Mouse (Mus musculus): ENCODE measurements around the gene Ada.

- no peak for TF ChIP-seq CTCF (conservative IDR thresholded peaks at IDR 0.05; ENCODE audit: insufficient read depth, insufficient read length, low read depth, low read length)
- TF ChIP-seq POLR2A (IDR thresholded peaks at IDR 0.05; ENCODE audit: low read depth, low read length) = no peak
These were observed 33.9 kb upstream of the Ada start for GRCm38 (mm10) chr2:163783901-163784300.
